Mouse (Mus musculus): ENCODE measurements around the gene Galnt6. TPM values are rescaled to one million over a fixed set of nuclear protein-coding genes. Genes with fewer than 3 reads are reported as not detected.

Gene Galnt6
- polyA plus RNA-seq, 1 experiment from 2014 or later = 0.67 TPM

GRCm38 (mm10) chr15:100686989-100687388, 42.2 kb downstream of the Galnt6 start:
- no peak overlapping the region for H3K4me3 ChIP-seq (ENCODE audit: low read length)
- H3K4me1 ChIP-seq (replicated peaks; ENCODE audit: control insufficient read depth, insufficient read depth, low read length) = peaks cover 3% of the 10 kb centered on the region; the same call in 1 of the 2 replicates
- H3K27me3 ChIP-seq (ENCODE audit: control insufficient read depth, insufficient read depth, low read depth, low read length) = peaks cover 2% of the 10 kb centered on the region
- ATAC-seq (ENCODE audit: low read depth) = no peak
- WGBS = 30% methylated on average over 12 of the region's 12 CpGs
- H3K4me2 ChIP-seq (ENCODE audit: low read depth, low read length) = no peak overlapping the region
- H3K27ac ChIP-seq (ENCODE audit: low read length) = no peak overlapping the region
- no peak overlapping the region for H3K9ac ChIP-seq (ENCODE audit: low read length)
- peaks cover 9% of the 10 kb centered on the region for H3K9me3 ChIP-seq (ENCODE audit: control insufficient read depth, low read length)
- H3K36me3 ChIP-seq (ENCODE audit: control insufficient read depth, insufficient read depth, low read length) = no peaks in the 10 kb centered on the region

- WGBS = 71% methylated on average over 6 of the region's 6 CpGs
- peaks cover 3% of the 10 kb centered on the region; the same call in 1 of the 2 replicates for H3K4me1 ChIP-seq (replicated peaks; ENCODE audit: control insufficient read depth, insufficient read depth, low read length)
- H3K36me3 ChIP-seq (ENCODE audit: control insufficient read depth, insufficient read depth, low read length) = no peaks in the 10 kb centered on the region
- no peak overlapping the region for H3K27ac ChIP-seq (ENCODE audit: low read length)
- H3K4me2 ChIP-seq (ENCODE audit: low read depth, low read length) = no peak overlapping the region
- H3K4me3 ChIP-seq (ENCODE audit: low read length) = no peak overlapping the region
- no peak overlapping the region for H3K9ac ChIP-seq (ENCODE audit: low read length)
- H3K9me3 ChIP-seq (ENCODE audit: control insufficient read depth, low read length) = peaks cover 9% of the 10 kb centered on the region
- no peak for ATAC-seq (ENCODE audit: low read depth)
- peaks cover 2% of the 10 kb centered on the region for H3K27me3 ChIP-seq (ENCODE audit: control insufficient read depth, insufficient read depth, low read depth, low read length)
These were observed 42.7 kb downstream of the Galnt6 start for GRCm38 (mm10) chr15:100686434-100686833.

GRCm38 (mm10) chr15:100685849-100686248, 43.3 kb downstream of the Galnt6 start:
- no peak overlapping the region for H3K9ac ChIP-seq (ENCODE audit: low read length)
- peaks cover 9% of the 10 kb centered on the region for H3K9me3 ChIP-seq (ENCODE audit: control insufficient read depth, low read length)
- H3K4me3 ChIP-seq (ENCODE audit: low read length) = no peak overlapping the region
- H3K27ac ChIP-seq (ENCODE audit: low read length) = no peak overlapping the region
- peaks cover 3% of the 10 kb centered on the region; the same call in 1 of the 2 replicates for H3K4me1 ChIP-seq (replicated peaks; ENCODE audit: control insufficient read depth, insufficient read depth, low read length)
- no peak for ATAC-seq (ENCODE audit: low read depth)
- H3K27me3 ChIP-seq (ENCODE audit: control insufficient read depth, insufficient read depth, low read depth, low read length) = peaks cover 2% of the 10 kb centered on the region
- H3K36me3 ChIP-seq (ENCODE audit: control insufficient read depth, insufficient read depth, low read length) = no peaks in the 10 kb centered on the region
- no peak overlapping the region for H3K4me2 ChIP-seq (ENCODE audit: low read depth, low read length)
- WGBS = 82% methylated on average over 8 of the region's 8 CpGs

- Histone ChIP-seq H3K9me3 (ENCODE audit: control insufficient read depth, low read length) (peaks cover 4% of the 10 kb centered on the region), H3K4me3 (ENCODE audit: low read length) (no peak overlapping the region), H3K9ac (ENCODE audit: low read length) (no peak overlapping the region), H3K4me1 (replicated peaks; ENCODE audit: control insufficient read depth, insufficient read depth, low read length) (peaks cover 3% of the 10 kb centered on the region; the same call in 1 of the 2 replicates), H3K27me3 (ENCODE audit: control insufficient read depth, insufficient read depth, low read depth, low read length) (peaks cover 2% of the 10 kb centered on the region), H3K36me3 (ENCODE audit: control insufficient read depth, insufficient read depth, low read length) (no peaks in the 10 kb centered on the region), H3K4me2 (ENCODE audit: low read depth, low read length) (0 out of 2 replicates have a peak overlapping the region, but pooled peaks have one; percentile 16), H3K27ac (ENCODE audit: low read length) (no peak overlapping the region)
- no peak for ATAC-seq (ENCODE audit: low read depth)
- 21% methylated on average over 13 of the region's 13 CpGs for WGBS
These were observed 43.9 kb downstream of the Galnt6 start for GRCm38 (mm10) chr15:100685255-100685654.

- peak; percentile 75 for ATAC-seq (ENCODE audit: low read depth)
- WGBS = 29% methylated on average over 10 of the region's 10 CpGs
- Histone ChIP-seq H3K9me3 (ENCODE audit: control insufficient read depth, low read length) (no peaks in the 10 kb centered on the region), H3K4me2 (ENCODE audit: low read depth, low read length) (0 out of 2 replicates have a peak overlapping the region, but pooled peaks have one; percentile 16), H3K27ac (ENCODE audit: low read length) (no peak overlapping the region), H3K27me3 (ENCODE audit: control insufficient read depth, insufficient read depth, low read depth, low read length) (peaks cover 2% of the 10 kb centered on the region), H3K4me3 (ENCODE audit: low read length) (no peak overlapping the region), H3K36me3 (ENCODE audit: control insufficient read depth, insufficient read depth, low read length) (no peaks in the 10 kb centered on the region), H3K9ac (ENCODE audit: low read length) (no peak overlapping the region), H3K4me1 (replicated peaks; ENCODE audit: control insufficient read depth, insufficient read depth, low read length) (peaks cover 3% of the 10 kb centered on the region; the same call in 1 of the 2 replicates)
These were observed 44.7 kb downstream of the Galnt6 start for GRCm38 (mm10) chr15:100684450-100684849.

- no peaks in the 10 kb centered on the region for H3K36me3 ChIP-seq (ENCODE audit: control insufficient read depth, insufficient read depth, low read length)
- H3K4me3 ChIP-seq (ENCODE audit: low read length) = no peak overlapping the region
- H3K4me1 ChIP-seq (replicated peaks; ENCODE audit: control insufficient read depth, insufficient read depth, low read length) = peaks cover 3% of the 10 kb centered on the region; the same call in 1 of the 2 replicates
- WGBS = 50% methylated on average over 2 of the region's 2 CpGs
- H3K9me3 ChIP-seq (ENCODE audit: control insufficient read depth, low read length) = no peaks in the 10 kb centered on the region
- no peak overlapping the region for H3K4me2 ChIP-seq (ENCODE audit: low read depth, low read length)
- peak; percentile 31; the same call in 1 of the 2 replicates for ATAC-seq (ENCODE audit: low read depth)
- peaks cover 2% of the 10 kb centered on the region for H3K27me3 ChIP-seq (ENCODE audit: control insufficient read depth, insufficient read depth, low read depth, low read length)
- H3K9ac ChIP-seq (ENCODE audit: low read length) = no peak overlapping the region
- no peak overlapping the region for H3K27ac ChIP-seq (ENCODE audit: low read length)
These were observed 46.1 kb downstream of the Galnt6 start for GRCm38 (mm10) chr15:100683041-100683440.

- ATAC-seq (ENCODE audit: low read depth) = no peak
- H3K36me3 ChIP-seq (ENCODE audit: control insufficient read depth, insufficient read depth, low read length) = no peaks in the 10 kb centered on the region
- H3K4me2 ChIP-seq (ENCODE audit: low read depth, low read length) = no peak overlapping the region
- peaks cover 2% of the 10 kb centered on the region for H3K27me3 ChIP-seq (ENCODE audit: control insufficient read depth, insufficient read depth, low read depth, low read length)
- no peak overlapping the region for H3K27ac ChIP-seq (ENCODE audit: low read length)
- no peaks in the 10 kb centered on the region for H3K9me3 ChIP-seq (ENCODE audit: control insufficient read depth, low read length)
- H3K4me1 ChIP-seq (replicated peaks; ENCODE audit: control insufficient read depth, insufficient read depth, low read length) = peaks cover 3% of the 10 kb centered on the region; the same call in 1 of the 2 replicates
- WGBS = 37% methylated on average over 7 of the region's 7 CpGs
- no peak overlapping the region for H3K9ac ChIP-seq (ENCODE audit: low read length)
- no peak overlapping the region for H3K4me3 ChIP-seq (ENCODE audit: low read length)
These were observed 47.4 kb downstream of the Galnt6 start for GRCm38 (mm10) chr15:100681770-100682169.

- Histone ChIP-seq H3K27ac (ENCODE audit: low read length) (no peak overlapping the region), H3K9me3 (ENCODE audit: control insufficient read depth, low read length) (no peaks in the 10 kb centered on the region), H3K9ac (ENCODE audit: low read length) (no peak overlapping the region), H3K4me2 (ENCODE audit: low read depth, low read length) (no peak overlapping the region), H3K4me3 (ENCODE audit: low read length) (no peak overlapping the region), H3K27me3 (ENCODE audit: control insufficient read depth, insufficient read depth, low read depth, low read length) (no peaks in the 10 kb centered on the region; the same call in 1 of the 2 replicates), H3K4me1 (replicated peaks; ENCODE audit: control insufficient read depth, insufficient read depth, low read length) (peaks cover 3% of the 10 kb centered on the region; the same call in 1 of the 2 replicates), H3K36me3 (ENCODE audit: control insufficient read depth, insufficient read depth, low read length) (no peaks in the 10 kb centered on the region)
- no peak for ATAC-seq (ENCODE audit: low read depth)
- WGBS = 30% methylated on average over 3 of the region's 3 CpGs
These were observed 48.8 kb downstream of the Galnt6 start for GRCm38 (mm10) chr15:100680381-100680780.

- 72% methylated on average over 14 of the region's 14 CpGs for WGBS
- no peaks in the 10 kb centered on the region for H3K27me3 ChIP-seq (ENCODE audit: control insufficient read depth, insufficient read depth, low read depth, low read length)
- H3K4me1 ChIP-seq (replicated peaks; ENCODE audit: control insufficient read depth, insufficient read depth, low read length) = no peaks in the 10 kb centered on the region
- no peak overlapping the region for H3K4me3 ChIP-seq (ENCODE audit: low read length)
- no peaks in the 10 kb centered on the region for H3K36me3 ChIP-seq (ENCODE audit: control insufficient read depth, insufficient read depth, low read length)
- no peak overlapping the region for H3K9ac ChIP-seq (ENCODE audit: low read length)
- no peaks in the 10 kb centered on the region for H3K9me3 ChIP-seq (ENCODE audit: control insufficient read depth, low read length)
- H3K4me2 ChIP-seq (ENCODE audit: low read depth, low read length) = no peak overlapping the region
- H3K27ac ChIP-seq (ENCODE audit: low read length) = no peak overlapping the region
- ATAC-seq (ENCODE audit: low read depth) = no peak
These were observed 50.2 kb downstream of the Galnt6 start for GRCm38 (mm10) chr15:100679005-100679404.
